In genomic region chr10:62578338-62579100, GRCm38 (mm10) we compare ENCODE assay signal across 8 mouse cellular contexts. TPM values are rescaled to one million over a fixed set of nuclear protein-coding genes. Genes with fewer than 3 reads are reported as not detected.
A peak's percentile ranks its signal among the peaks of the same experiment; 100 is the strongest.
DNase-seq lines count a peak whose midpoint lies in the region; ATAC-seq and TF ChIP-seq lines count a peak whose summit lies in the region.

Gene Kif1bp, minus strand, starts transcription at chr10:62578457.

- no peaks in the 10 kb centered on the region for H3K9me3 ChIP-seq in CH12.LX (replicated peaks; ENCODE audit: low read length)
- H3K9me3 ChIP-seq in forebrain, embryonic 11.5 days (ENCODE audit: control insufficient read depth, low read length): no peaks in the 10 kb centered on the region
- H3K9me3 ChIP-seq in heart, embryonic 16.5 days (replicated peaks; ENCODE audit: control insufficient read depth, low read length): no peaks in the 10 kb centered on the region
- H3K9me3 ChIP-seq in liver, embryonic 15.5 days (replicated peaks): no peaks in the 10 kb centered on the region
- H3K9me3 ChIP-seq in neural tube, embryonic 12.5 days: no peaks in the 10 kb centered on the region

- no peak for TF ChIP-seq EP300 in CH12.LX (IDR thresholded peaks at IDR 0.05; ENCODE audit: low read length)

- H3K9ac ChIP-seq in CH12.LX (ENCODE audit: insufficient read depth, low read depth): peak within 1 kb of the TSS; percentile 57
- peak within 1 kb of the TSS; percentile 87 for H3K9ac ChIP-seq in forebrain, embryonic 11.5 days (ENCODE audit: low read length)
- H3K9ac ChIP-seq in heart, embryonic 16.5 days (ENCODE audit: low read length): peak within 1 kb of the TSS; percentile 87
- H3K9ac ChIP-seq in liver, embryonic 15.5 days: peak within 1 kb of the TSS; percentile 76
- peak within 1 kb of the TSS; percentile 88 for H3K9ac ChIP-seq in neural tube, embryonic 12.5 days

- peaks cover 40 to 64% of the 10 kb centered on the region in 2 experiments for H3K36me3 ChIP-seq in CH12.LX (replicated peaks in 1 of 2; ENCODE audit: control insufficient read depth in 1 of 2, insufficient read depth in 1 of 2, low read length in 1 of 2)
- H3K36me3 ChIP-seq in forebrain, embryonic 11.5 days (ENCODE audit: control insufficient read depth, insufficient read depth, low read length): peaks cover 4% of the 10 kb centered on the region; the same call in 1 of the 2 replicates
- H3K36me3 ChIP-seq in heart, embryonic 16.5 days (ENCODE audit: control insufficient read depth, insufficient read depth): peaks cover 33% of the 10 kb centered on the region
- peaks cover 49% of the 10 kb centered on the region for H3K36me3 ChIP-seq in liver, embryonic 15.5 days (replicated peaks)
- H3K36me3 ChIP-seq in neural tube, embryonic 12.5 days: peaks cover 54% of the 10 kb centered on the region

- 6% methylated on average over 33 of the region's 33 CpGs for WGBS in forebrain, embryonic 11.5 days
- WGBS in heart, embryonic 16.5 days: 5% methylated on average over 33 of the region's 33 CpGs
- WGBS in liver, embryonic 15.5 days (ENCODE audit: insufficient replicate concordance): 6% methylated on average over 33 of the region's 33 CpGs
- 6% methylated on average over 33 of the region's 33 CpGs for WGBS in neural tube, embryonic 12.5 days

- dilution Hi-C loops in CH12.LX (cut with MboI; ENCODE audit: extremely low pct_ligation_motif_present, extremely low pct_unique_long_range_greater_than_20kb, low sequenced_read_pairs): no loop called here

- peak; percentile 98 for DNase-seq in CH12.LX (ENCODE audit: extremely low read depth)
- peak; percentile 97 for DNase-seq in c-Kit-positive CD71-positive TER-119-negative erythroid progenitor cells, embryonic 14.5 days (ENCODE audit: low read depth)
- DNase-seq in forebrain, embryonic 11.5 days (ENCODE audit: low spot score): peak; percentile 95
- peak; percentile 98 to 99 for DNase-seq in kidney, postnatal 36 days
- peak; percentile 99 for DNase-seq in telencephalon, adult 2 months (ENCODE audit: low read depth, low spot score)

- peak; percentile 82 for TF ChIP-seq POLR2A in CH12.LX (IDR thresholded peaks at IDR 0.05; ENCODE audit: low read depth, low read length)

- peak within 1 kb of the TSS; percentile 85 for H3K4me2 ChIP-seq in CH12.LX (ENCODE audit: insufficient read depth, low read depth, poor library complexity, severe bottlenecking)
- H3K4me2 ChIP-seq in forebrain, embryonic 11.5 days (ENCODE audit: low read depth, low read length, severe bottlenecking): peak within 1 kb of the TSS; percentile 86
- H3K4me2 ChIP-seq in heart, embryonic 16.5 days (ENCODE audit: low read depth, low read length): peak within 1 kb of the TSS; percentile 71
- peak within 1 kb of the TSS; percentile 92 for H3K4me2 ChIP-seq in liver, embryonic 15.5 days
- H3K4me2 ChIP-seq in neural tube, embryonic 12.5 days (replicated peaks): peak within 1 kb of the TSS; percentile 93

- H3K79me2 ChIP-seq in CH12.LX (replicated peaks; ENCODE audit: control insufficient read depth, extremely low read depth, insufficient read depth, poor library complexity, severe bottlenecking): peaks cover 16% of the 10 kb centered on the region

- no peak for TF ChIP-seq CTCF in CH12.LX (conservative IDR thresholded peaks at IDR 0.05 in 1 of 2, IDR thresholded peaks at IDR 0.05 in 1 of 2; ENCODE audit: low read depth in 2 of 2, low read length in 2 of 2)

- no peak for TF ChIP-seq RAD21 in CH12.LX (IDR thresholded peaks at IDR 0.05; ENCODE audit: low read depth, low read length)

- no peaks in the 10 kb centered on the region for H3K27me3 ChIP-seq in CH12.LX (replicated peaks)
- H3K27me3 ChIP-seq in forebrain, embryonic 11.5 days (ENCODE audit: control insufficient read depth, insufficient read depth, low read length): no peaks in the 10 kb centered on the region
- no peaks in the 10 kb centered on the region for H3K27me3 ChIP-seq in heart, embryonic 16.5 days (ENCODE audit: control insufficient read depth, insufficient read depth, low read length)
- no peaks in the 10 kb centered on the region for H3K27me3 ChIP-seq in liver, embryonic 15.5 days
- H3K27me3 ChIP-seq in neural tube, embryonic 12.5 days (replicated peaks): no peaks in the 10 kb centered on the region

- peak within 1 kb of the TSS; percentile 14; the same call in 1 of the 2 replicates for H3K27ac ChIP-seq in CH12.LX (ENCODE audit: insufficient read depth, low read depth)
- H3K27ac ChIP-seq in forebrain, embryonic 11.5 days (ENCODE audit: low read depth, low read length): peak within 1 kb of the TSS; percentile 46; the same call in 1 of the 2 replicates
- H3K27ac ChIP-seq in heart, embryonic 16.5 days (ENCODE audit: low read length): peak within 1 kb of the TSS; percentile 72
- H3K27ac ChIP-seq in liver, embryonic 15.5 days (replicated peaks): peak within 1 kb of the TSS; percentile 82
- peak within 1 kb of the TSS; percentile 57; the same call in 1 of the 2 replicates for H3K27ac ChIP-seq in neural tube, embryonic 12.5 days

- in situ Hi-C loops in CH12.LX (cut with MboI; ENCODE audit: low pct_ligation_motif_present, low pct_unique_long_range_greater_than_20kb, low sequenced_read_pairs): no loop called here

- peak within 1 kb of the TSS; percentile 77 to 89 (median 83) for H3K4me3 ChIP-seq in CH12.LX (replicated peaks in 1 of 3; ENCODE audit: low read depth in 2 of 3, low read length in 2 of 3, poor library complexity in 1 of 3)
- H3K4me3 ChIP-seq in forebrain, embryonic 11.5 days (ENCODE audit: low read depth, low read length): peak within 1 kb of the TSS; percentile 94
- peak within 1 kb of the TSS; percentile 83 for H3K4me3 ChIP-seq in heart, embryonic 16.5 days (ENCODE audit: low read length)
- H3K4me3 ChIP-seq in liver, embryonic 15.5 days (replicated peaks): peak within 1 kb of the TSS; percentile 94
- H3K4me3 ChIP-seq in neural tube, embryonic 12.5 days: peak within 1 kb of the TSS; percentile 97

- H3K4me1 ChIP-seq in CH12.LX (ENCODE audit: control insufficient read depth in 1 of 2, insufficient read depth in 2 of 2): peaks cover 0 to 19% of the 10 kb centered on the region in 2 experiments; a peak in 3 of 4 replicates
- H3K4me1 ChIP-seq in forebrain, embryonic 11.5 days (replicated peaks; ENCODE audit: control insufficient read depth, insufficient read depth, low read length): peaks cover 2% of the 10 kb centered on the region; the same call in 1 of the 2 replicates
- peaks cover 15% of the 10 kb centered on the region for H3K4me1 ChIP-seq in heart, embryonic 16.5 days (ENCODE audit: control insufficient read depth, insufficient read depth, low read length)
- H3K4me1 ChIP-seq in liver, embryonic 15.5 days (replicated peaks): peaks cover 18% of the 10 kb centered on the region
- H3K4me1 ChIP-seq in neural tube, embryonic 12.5 days: peaks cover 16% of the 10 kb centered on the region

- ATAC-seq in forebrain, embryonic 11.5 days (replicated peaks; ENCODE audit: low FRiP score): peak; percentile 100
- ATAC-seq in heart, embryonic 16.5 days (replicated peaks; ENCODE audit: extremely low read depth, insufficient read depth, low FRiP score): peak; percentile 99
- peak; percentile 92 for ATAC-seq in liver, embryonic 15.5 days (ENCODE audit: insufficient read depth)
- ATAC-seq in neural tube, embryonic 12.5 days (ENCODE audit: low FRiP score, low read depth): peak; percentile 100

TF ChIP-seq in CH12.LX, 34 proteins besides CTCF, POLR2A, EP300 and RAD21 (continues in another document):
- TF ChIP-seq ETS1 (conservative IDR thresholded peaks at IDR 0.05; ENCODE audit: low read depth, low read length) (no peak), UBTF (IDR thresholded peaks at IDR 0.05; ENCODE audit: low read depth, low read length) (no peak), CHD2 (IDR thresholded peaks at IDR 0.05; ENCODE audit: low read length) (peak; percentile 67), TBP (conservative IDR thresholded peaks at IDR 0.05; ENCODE audit: low read depth, low read length) (0 out of 2 replicates have a peak, but pooled peaks have one; percentile 68), NRF1 (IDR thresholded peaks at IDR 0.05; ENCODE audit: low read depth, low read length) (no peak; the same call in 1 of the 2 replicates), MAZ (IDR thresholded peaks at IDR 0.05; ENCODE audit: low read depth, low read length) (no peak), RCOR1 (conservative IDR thresholded peaks at IDR 0.05; ENCODE audit: low read depth, low read length) (no peak), USF1 (IDR thresholded peaks at IDR 0.05; ENCODE audit: low read depth, low read length) (no peak), BHLHE40 (IDR thresholded peaks at IDR 0.05; ENCODE audit: low read depth, low read length) (no peak), ZMIZ1 (IDR thresholded peaks at IDR 0.05; ENCODE audit: low read depth, low read length) (peak; percentile 27; the same call in 1 of the 2 replicates), JUN (IDR thresholded peaks at IDR 0.05; ENCODE audit: insufficient read depth, low read depth, low read length) (no peak), IRF4 (IDR thresholded peaks at IDR 0.05; ENCODE audit: low read depth, low read length) (no peak), ZKSCAN1 (IDR thresholded peaks at IDR 0.05; ENCODE audit: borderline replicate concordance, low read depth, low read length) (no peak), MYC (IDR thresholded peaks at IDR 0.05; ENCODE audit: low read depth, low read length) (no peak), HCFC1 (IDR thresholded peaks at IDR 0.05; ENCODE audit: low read depth, low read length) (peak; percentile 84), USF2 (conservative IDR thresholded peaks at IDR 0.05; ENCODE audit: low read depth, low read length) (no peak), GABPA (IDR thresholded peaks at IDR 0.05; ENCODE audit: insufficient replicate concordance, low read depth, low read length) (no peak), POLR2AphosphoS2 (IDR thresholded peaks at IDR 0.05; ENCODE audit: low read depth, low read length) (peak; percentile 43; the same call in 1 of the 2 replicates), MAFK (IDR thresholded peaks at IDR 0.05; ENCODE audit: insufficient replicate concordance, low read length) (no peak), PAX5 (IDR thresholded peaks at IDR 0.05; ENCODE audit: low read length) (no peak), JUND (conservative IDR thresholded peaks at IDR 0.05; ENCODE audit: low read depth, low read length) (no peak), ZC3H11A (IDR thresholded peaks at IDR 0.05; ENCODE audit: low read depth, low read length) (no peak), CHD1 (IDR thresholded peaks at IDR 0.05; ENCODE audit: low read depth, low read length) (no peak)

RNA-seq across cellular contexts. Expression of gene Kif1bp, which starts in this region (rescaled TPM):
- total RNA-seq in CH12.LX (2012; rRNA removed) (14.6 and 15.3 TPM in 2 replicates), CH12.LX (2014; rRNA removed) (12.9 and 13.3 TPM in 2 replicates)
- polyA plus RNA-seq in CH12.LX (2012; ENCODE audit: insufficient read length, low read depth): 22.5 and 23.1 TPM in 2 replicates
- 50.5 and 57.9 TPM in 2 replicates for polyA plus RNA-seq in forebrain, embryonic 11.5 days (2014; fragmentation: Nextera tagmentation; extraction: Ambion mirVana)
- polyA plus RNA-seq in heart, embryonic 16.5 days (2015; fragmentation: Nextera tagmentation; extraction: Ambion mirVana): 28.5 and 29.1 TPM in 2 replicates
- polyA plus RNA-seq in liver, embryonic 15.5 days (2015; fragmentation: Nextera tagmentation; extraction: Ambion mirVana): 11.1 and 11.3 TPM in 2 replicates
- polyA plus RNA-seq in neural tube, embryonic 12.5 days (2016; fragmentation: Nextera tagmentation; extraction: Ambion mirVana): 72.8 and 73.8 TPM in 2 replicates

Comparison
In these comparisons a context has a peak if more than half of its experiments do, and no peak if none do; other contexts are left out.
1. Peak in every context shown above with its lines: DNase-seq, ATAC-seq, H3K4me3 ChIP-seq and H3K27ac ChIP-seq.
2. H3K27ac ChIP-seq: peak in every context shown above with its lines; median percentile 82 in liver, embryonic 15.5 days; 72 in heart, embryonic 16.5 days; 57 in neural tube, embryonic 12.5 days; 46 in forebrain, embryonic 11.5 days; 14 in CH12.LX.